Mouse (Mus musculus) midbrain, embryonic 10.5 days (tissue): ENCODE data around the gene Calhm3. TPM values are rescaled to one million over a fixed set of nuclear protein-coding genes. Genes with fewer than 3 reads are reported as not detected.

Experiments used
- DNase-seq: peaks from one replicate; pipeline ENCODE4 v3.0.0-alpha.2; 2017; ENCODE audit warnings: low spot score
- H3K27ac ChIP-seq: fragments of 300-500 bp; sonication (generic); replicated peaks from 2 replicates; pipeline ENCODE4 v1.5.1; 2016; ENCODE audit warnings: mild to moderate bottlenecking
- H3K27me3 ChIP-seq: fragments of 300-500 bp; sonication (generic); 2 replicates; pipeline ENCODE4 v1.6.1; 2016; ENCODE audit warnings: low read depth, mild to moderate bottlenecking; ENCODE audit not compliant: poor library complexity, severe bottlenecking
- H3K36me3 ChIP-seq: fragments of 300-500 bp; sonication (generic); 2 replicates; pipeline ENCODE4 v1.6.1; 2016; ENCODE audit warnings: mild to moderate bottlenecking, moderate library complexity
- H3K4me1 ChIP-seq: fragments of 300-500 bp; sonication (generic); 2 replicates; pipeline ENCODE4 v1.6.1; 2016
- H3K4me3 ChIP-seq: fragments of 300-500 bp; sonication (generic); 2 replicates; pipeline ENCODE4 v1.5.1; 2016; ENCODE audit warnings: mild to moderate bottlenecking, moderate library complexity
- H3K9me3 ChIP-seq: fragments of 300-500 bp; sonication (generic); replicated peaks from 2 replicates; pipeline ENCODE4 v1.6.1; 2016; ENCODE audit warnings: mild to moderate bottlenecking
- WGBS: fragments of 180-500 bp; shearing (Covaris S2); methylation state at CpG from one replicate; pipeline ENCODE4 v1.1.7; 2016; 5-methylcytosine and 5-hydroxymethylcytosine counted together
- polyA plus RNA-seq: library from polyadenylated mRNA; unstranded; fragments of >200 nt; fragmentation: Nextera tagmentation; extraction: Ambion mirVana; gene quantifications from 2 replicates; pipeline ENCODE4 v1.2.1, GENCODE M21; 2016

Calhm3 gene
- polyA plus RNA-seq = not detected in 2 replicates

GRCm38 (mm10) chr19:47157664-47158063 is at the start of gene Calhm3:
TSS of gene Calhm3 (minus strand) at chr19:47157764.
- Histone ChIP-seq H3K9me3 (no peaks in the 10 kb centered on the region), H3K27ac (no peak within 1 kb of the TSS), H3K4me3 (no peak within 1 kb of the TSS), H3K36me3 (no peaks in the 10 kb centered on the region), H3K27me3 (peaks cover 6% of the 10 kb centered on the region), H3K4me1 (no peaks in the 10 kb centered on the region)
- DNase-seq = no peak
- 87% methylated on average over 11 of the region's 11 CpGs for WGBS

- no peaks in the 10 kb centered on the region for H3K36me3 ChIP-seq
- H3K27me3 ChIP-seq = no peaks in the 10 kb centered on the region
- no peak overlapping the region for H3K4me3 ChIP-seq
- 72% methylated on average over 1 of the region's 1 CpGs for WGBS
- no peak for DNase-seq
- no peak overlapping the region for H3K27ac ChIP-seq
- H3K9me3 ChIP-seq = no peaks in the 10 kb centered on the region
- H3K4me1 ChIP-seq = peaks cover 16% of the 10 kb centered on the region
These were observed 48.6 kb upstream of the Calhm3 start for GRCm38 (mm10) chr19:47206126-47206525.

GRCm38 (mm10) chr19:47204653-47205052 is 47.1 kb upstream of the Calhm3 start:
- DNase-seq = no peak
- Histone ChIP-seq H3K36me3 (no peaks in the 10 kb centered on the region), H3K27ac (no peak overlapping the region), H3K4me1 (peaks cover 16% of the 10 kb centered on the region), H3K27me3 (no peaks in the 10 kb centered on the region), H3K4me3 (no peak overlapping the region), H3K9me3 (no peaks in the 10 kb centered on the region)
- 91% methylated on average over 6 of the region's 6 CpGs for WGBS

- H3K9me3 ChIP-seq = no peaks in the 10 kb centered on the region
- 0 out of 2 replicates have a peak overlapping the region, but pooled peaks have one; percentile 9 for H3K27ac ChIP-seq
- no peaks in the 10 kb centered on the region for H3K27me3 ChIP-seq
- H3K4me1 ChIP-seq = peaks cover 16% of the 10 kb centered on the region
- WGBS = 93% methylated on average over 6 of the region's 6 CpGs
- no peak overlapping the region for H3K4me3 ChIP-seq
- H3K36me3 ChIP-seq = no peaks in the 10 kb centered on the region
- no peak for DNase-seq
These were observed 45.5 kb upstream of the Calhm3 start for GRCm38 (mm10) chr19:47203042-47203441.

- Histone ChIP-seq H3K36me3 (no peaks in the 10 kb centered on the region), H3K27me3 (no peaks in the 10 kb centered on the region), H3K4me1 (peaks cover 16% of the 10 kb centered on the region), H3K9me3 (no peaks in the 10 kb centered on the region), H3K27ac (0 out of 2 replicates have a peak overlapping the region, but pooled peaks have one; percentile 9), H3K4me3 (no peak overlapping the region)
- no peak for DNase-seq
- WGBS = 67% methylated on average over 6 of the region's 6 CpGs
These were observed 44.9 kb upstream of the Calhm3 start for GRCm38 (mm10) chr19:47202429-47202828.

GRCm38 (mm10) chr19:47201972-47202371 is 44.4 kb upstream of the Calhm3 start:
- DNase-seq = no peak
- no peaks in the 10 kb centered on the region for H3K9me3 ChIP-seq
- 70% methylated on average over 12 of the region's 12 CpGs for WGBS
- no peaks in the 10 kb centered on the region for H3K36me3 ChIP-seq
- H3K4me3 ChIP-seq = no peak overlapping the region
- no peaks in the 10 kb centered on the region for H3K27me3 ChIP-seq
- H3K4me1 ChIP-seq = peaks cover 16% of the 10 kb centered on the region
- peak overlapping the region; percentile 30; the same call in 1 of the 2 replicates for H3K27ac ChIP-seq

GRCm38 (mm10) chr19:47198671-47199350 is 41.2 kb upstream of the Calhm3 start:
- Histone ChIP-seq H3K27ac (no peak overlapping the region), H3K9me3 (no peaks in the 10 kb centered on the region), H3K4me3 (no peak overlapping the region), H3K36me3 (no peaks in the 10 kb centered on the region), H3K27me3 (no peaks in the 10 kb centered on the region), H3K4me1 (peaks cover 16% of the 10 kb centered on the region)
- no peak for DNase-seq
- 87% methylated on average over 13 of the region's 13 CpGs for WGBS

GRCm38 (mm10) chr19:47192158-47192557 is 34.6 kb upstream of the Calhm3 start:
- Histone ChIP-seq H3K27me3 (no peaks in the 10 kb centered on the region), H3K27ac (no peak overlapping the region), H3K36me3 (no peaks in the 10 kb centered on the region), H3K9me3 (0 out of 2 replicates have a peak, but pooled peaks cover 3% of the 10 kb centered on the region), H3K4me1 (peaks cover 8% of the 10 kb centered on the region), H3K4me3 (no peak overlapping the region)
- WGBS = 94% methylated on average over 5 of the region's 5 CpGs
- DNase-seq = no peak

GRCm38 (mm10) chr19:47188515-47189128 is 31.1 kb upstream of the Calhm3 start:
- Histone ChIP-seq H3K27ac (0 out of 2 replicates have a peak overlapping the region, but pooled peaks have one; percentile 33), H3K36me3 (no peaks in the 10 kb centered on the region), H3K9me3 (0 out of 2 replicates have a peak, but pooled peaks cover 3% of the 10 kb centered on the region), H3K4me3 (no peak overlapping the region), H3K27me3 (peaks cover 3% of the 10 kb centered on the region; the same call in 1 of the 2 replicates), H3K4me1 (peaks cover 23% of the 10 kb centered on the region)
- no peak for DNase-seq
- 86% methylated on average over 11 of the region's 11 CpGs for WGBS

GRCm38 (mm10) chr19:47186514-47187275 is 29.1 kb upstream of the Calhm3 start:
- no peak overlapping the region for H3K27ac ChIP-seq
- no peak for DNase-seq
- H3K4me3 ChIP-seq = no peak overlapping the region
- H3K4me1 ChIP-seq = peaks cover 26% of the 10 kb centered on the region
- peaks cover 6% of the 10 kb centered on the region; the same call in 1 of the 2 replicates for H3K27me3 ChIP-seq
- WGBS = 59% methylated on average over 15 of the region's 15 CpGs
- peaks cover 6% of the 10 kb centered on the region for H3K9me3 ChIP-seq
- H3K36me3 ChIP-seq = no peaks in the 10 kb centered on the region

- DNase-seq = no peak
- Histone ChIP-seq H3K27ac (no peak overlapping the region), H3K27me3 (peaks cover 26% of the 10 kb centered on the region), H3K36me3 (no peaks in the 10 kb centered on the region), H3K9me3 (peaks cover 11% of the 10 kb centered on the region), H3K4me3 (no peak overlapping the region), H3K4me1 (peaks cover 30% of the 10 kb centered on the region)
- 71% methylated on average over 4 of the region's 4 CpGs for WGBS
These were observed 27.2 kb upstream of the Calhm3 start for GRCm38 (mm10) chr19:47184736-47185135.

GRCm38 (mm10) chr19:47184221-47184620 is 26.7 kb upstream of the Calhm3 start:
- Histone ChIP-seq H3K27me3 (peaks cover 31% of the 10 kb centered on the region), H3K27ac (no peak overlapping the region), H3K4me3 (no peak overlapping the region), H3K4me1 (peaks cover 35% of the 10 kb centered on the region), H3K36me3 (no peaks in the 10 kb centered on the region), H3K9me3 (peaks cover 11% of the 10 kb centered on the region)
- DNase-seq = no peak
- 68% methylated on average over 8 of the region's 8 CpGs for WGBS
